Mouse (Mus musculus) limb, embryonic 13.5 days (tissue): Measurements from ENCODE around the gene Snrpa. TPM values are rescaled to one million over a fixed set of nuclear protein-coding genes. Genes with fewer than 3 reads are reported as not detected.
A peak's percentile ranks its signal among the peaks of the same experiment; 100 is the strongest.

Experiments
- ATAC-seq: fragments of 200-750 bp; cut with Nextera tagmentation; 2 replicates; pipeline ENCODE4 v1.8.0; 2017; ENCODE audit warnings: low read depth, moderate number of reproducible peaks, moderate TSS enrichment; ENCODE audit not compliant: low FRiP score
- H3K27ac ChIP-seq: fragments of 300-500 bp; sonication (generic); 2 replicates; pipeline ENCODE4 v1.5.1; 2015; ENCODE audit warnings: inconsistent platforms, mild to moderate bottlenecking, moderate library complexity
- H3K27me3 ChIP-seq: fragments of 300-500 bp; sonication (generic); 2 replicates; pipeline ENCODE4 v1.6.1; 2015; ENCODE audit warnings: mild to moderate bottlenecking, inconsistent platforms
- H3K36me3 ChIP-seq: fragments of 300-500 bp; sonication (generic); 2 replicates; pipeline ENCODE4 v1.6.1; 2015; ENCODE audit warnings: inconsistent platforms, mild to moderate bottlenecking, moderate library complexity
- H3K4me1 ChIP-seq: fragments of 300-500 bp; sonication (generic); 2 replicates; pipeline ENCODE4 v1.6.1; 2015; ENCODE audit warnings: inconsistent platforms
- H3K4me2 ChIP-seq: fragments of 300-500 bp; sonication (generic); replicated peaks from 2 replicates; pipeline ENCODE4 v1.6.1; 2015; ENCODE audit warnings: inconsistent platforms, mild to moderate bottlenecking, moderate library complexity
- H3K4me3 ChIP-seq: fragments of 300-500 bp; sonication (generic); 2 replicates; pipeline ENCODE4 v1.5.1; 2015; ENCODE audit warnings: moderate library complexity, mild to moderate bottlenecking, inconsistent platforms
- H3K9ac ChIP-seq: fragments of 300-500 bp; sonication (generic); 2 replicates; pipeline ENCODE4 v1.6.1; 2015; ENCODE audit warnings: mild to moderate bottlenecking, inconsistent platforms
- H3K9me3 ChIP-seq: fragments of 300-500 bp; sonication (generic); 2 replicates; pipeline ENCODE4 v1.6.1; 2016; ENCODE audit warnings: inconsistent platforms
- WGBS: fragments of 180-500 bp; shearing (Covaris S2); methylation state at CpG from one replicate; pipeline ENCODE4 v1.1.7; 2015; 5-methylcytosine and 5-hydroxymethylcytosine counted together
- polyA plus RNA-seq: library from polyadenylated mRNA; unstranded; fragments of >200 nt; fragmentation: Nextera tagmentation; extraction: Ambion mirVana; gene quantifications from 2 replicates; pipeline ENCODE4 v1.2.1, GENCODE M21; 2015

Gene Snrpa
- polyA plus RNA-seq, 1 experiment from 2014 or later: 285 TPM

DNA sequence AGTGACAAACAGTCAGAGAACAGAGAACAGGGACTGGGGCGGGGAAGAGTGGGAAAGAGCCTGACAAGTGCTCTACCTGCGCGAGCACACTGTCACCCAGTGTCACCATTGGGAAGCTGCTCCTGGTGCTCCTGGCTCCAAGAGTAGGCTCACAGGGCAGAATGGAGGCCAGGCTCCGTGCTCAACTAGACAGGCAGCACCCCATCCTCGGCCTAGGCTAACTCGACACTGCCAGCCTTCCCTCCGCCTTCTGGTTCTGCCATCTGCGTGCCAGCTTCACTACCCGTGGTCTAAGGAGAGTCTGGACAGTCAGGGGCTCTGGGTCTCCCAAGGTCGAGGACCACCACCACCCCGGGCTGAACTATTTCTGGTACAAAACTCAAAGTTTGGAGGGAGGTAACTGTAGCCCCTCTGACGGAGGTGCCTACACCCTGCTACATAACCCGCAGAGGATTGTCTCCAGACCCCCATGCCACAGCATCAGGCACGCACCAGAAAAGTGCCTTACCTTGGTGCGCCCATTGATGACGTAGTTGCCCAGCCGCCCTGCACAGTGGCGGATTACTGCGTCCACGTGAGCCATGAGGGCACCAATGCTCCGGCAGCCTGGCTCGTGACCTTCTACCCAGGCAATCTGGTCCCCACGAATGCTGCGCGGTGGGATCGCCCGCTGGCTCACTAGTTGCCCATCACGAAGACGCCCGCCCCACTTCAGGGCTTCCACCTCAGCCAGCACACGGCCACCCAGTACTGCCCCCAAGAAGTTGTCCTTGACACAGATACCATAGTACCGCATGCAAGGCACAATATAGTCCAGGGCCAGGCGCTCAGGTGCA is 31.7 kb downstream of the Snrpa start:
- ATAC-seq: no peak
- Histone ChIP-seq H3K4me1 (peaks cover 54% of the 10 kb centered on the region), H3K9me3 (no peaks in the 10 kb centered on the region), H3K4me3 (peak overlapping the region; percentile 60), H3K4me2 (peak overlapping the region; percentile 83), H3K27ac (no peak overlapping the region), H3K27me3 (no peaks in the 10 kb centered on the region), H3K9ac (peak overlapping the region; percentile 75), H3K36me3 (peaks cover 60% of the 10 kb centered on the region)
- WGBS: 82% methylated on average over 33 of the region's 33 CpGs

DNA sequence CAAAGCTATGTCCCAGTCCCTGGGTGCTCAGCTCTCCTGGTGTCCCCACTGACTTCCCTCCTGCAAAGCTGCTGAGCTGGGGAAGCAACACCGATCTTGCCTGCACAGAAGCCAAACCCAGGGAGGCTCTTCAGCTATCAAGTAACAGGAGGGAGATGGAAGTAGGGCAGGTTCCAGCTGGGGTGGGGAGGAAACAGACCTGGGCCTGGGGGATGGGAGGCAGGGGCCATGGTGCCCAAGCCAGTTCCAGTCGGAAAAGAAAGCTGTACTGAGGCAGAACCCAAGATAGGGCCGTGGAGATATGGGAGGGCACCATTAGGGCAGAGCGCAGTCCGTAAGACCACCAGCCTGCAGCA is 32.6 kb downstream of the Snrpa start:
- peaks cover 54% of the 10 kb centered on the region for H3K4me1 ChIP-seq
- H3K27me3 ChIP-seq: no peaks in the 10 kb centered on the region
- peaks cover 63% of the 10 kb centered on the region for H3K36me3 ChIP-seq
- peak overlapping the region; percentile 83 for H3K4me2 ChIP-seq
- no peak for ATAC-seq
- H3K27ac ChIP-seq: no peak overlapping the region
- WGBS: 85% methylated on average over 5 of the region's 5 CpGs
- H3K9me3 ChIP-seq: no peaks in the 10 kb centered on the region
- peak overlapping the region; percentile 11; the same call in 1 of the 2 replicates for H3K4me3 ChIP-seq
- H3K9ac ChIP-seq: peak overlapping the region; percentile 75

DNA sequence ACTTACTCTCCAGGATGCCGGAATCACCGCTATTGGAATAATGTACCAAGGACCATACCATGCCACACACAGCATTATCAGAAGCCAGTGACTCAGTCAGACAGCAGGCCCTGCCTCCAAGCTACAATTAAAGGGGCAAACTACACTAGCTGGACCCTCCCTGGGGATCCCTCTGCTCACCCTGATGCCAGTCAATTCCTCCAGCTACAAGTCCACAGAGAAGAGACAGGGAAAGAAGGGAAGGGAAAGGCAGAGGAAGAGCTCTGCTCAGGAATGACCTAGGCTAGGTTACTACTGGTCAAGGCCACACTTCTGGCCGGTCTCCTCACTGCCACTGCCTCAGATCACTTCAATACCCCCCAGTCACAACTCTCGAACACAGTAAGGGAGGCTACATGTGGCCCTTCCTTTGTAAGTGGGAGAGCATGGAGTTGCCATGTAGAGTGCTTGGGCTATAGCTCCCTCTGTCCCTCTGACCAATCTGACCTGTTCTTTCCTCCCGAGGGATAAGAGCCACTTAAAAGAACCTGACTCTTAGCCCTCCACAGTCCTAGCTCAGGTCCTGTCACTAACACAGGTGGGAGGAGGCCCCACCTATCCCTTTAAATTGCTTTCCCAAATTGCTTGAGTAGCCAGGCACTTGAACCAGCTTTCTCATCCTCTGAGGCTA is 33.2 kb downstream of the Snrpa start:
- Histone ChIP-seq H3K9me3 (no peaks in the 10 kb centered on the region), H3K36me3 (peaks cover 68% of the 10 kb centered on the region), H3K4me3 (peak overlapping the region; percentile 11; the same call in 1 of the 2 replicates), H3K27ac (no peak overlapping the region), H3K4me2 (peak overlapping the region; percentile 83), H3K4me1 (peaks cover 53% of the 10 kb centered on the region), H3K9ac (peak overlapping the region; percentile 75), H3K27me3 (no peaks in the 10 kb centered on the region)
- no peak for ATAC-seq
- 84% methylated on average over 5 of the region's 5 CpGs for WGBS

DNA sequence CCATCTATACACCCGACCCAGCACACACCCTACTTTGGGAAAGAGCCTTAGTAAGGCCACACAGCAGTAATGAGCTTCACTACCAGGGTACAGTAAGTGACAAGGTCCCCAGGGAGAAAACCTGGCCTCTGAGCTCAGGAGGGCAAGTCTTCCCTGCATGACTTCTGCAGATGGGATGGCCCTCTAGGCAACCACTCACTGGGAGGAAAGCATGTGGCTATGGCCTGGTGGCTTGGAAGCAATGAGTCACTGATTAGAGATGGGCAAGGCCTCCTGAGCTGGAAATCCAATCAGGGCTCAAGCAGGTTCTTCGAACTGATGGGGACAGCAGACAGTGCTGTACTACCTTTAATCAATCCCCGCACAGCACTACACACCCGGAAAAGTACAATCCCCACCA is 34.3 kb downstream of the Snrpa start:
- Histone ChIP-seq H3K4me2 (no peak overlapping the region), H3K36me3 (peaks cover 77% of the 10 kb centered on the region), H3K4me1 (peaks cover 44% of the 10 kb centered on the region), H3K9ac (0 out of 2 replicates have a peak overlapping the region, but pooled peaks have one; percentile 19), H3K4me3 (no peak overlapping the region), H3K9me3 (no peaks in the 10 kb centered on the region), H3K27ac (no peak overlapping the region), H3K27me3 (no peaks in the 10 kb centered on the region)
- WGBS: 87% methylated on average over 4 of the region's 4 CpGs
- ATAC-seq: no peak

DNA sequence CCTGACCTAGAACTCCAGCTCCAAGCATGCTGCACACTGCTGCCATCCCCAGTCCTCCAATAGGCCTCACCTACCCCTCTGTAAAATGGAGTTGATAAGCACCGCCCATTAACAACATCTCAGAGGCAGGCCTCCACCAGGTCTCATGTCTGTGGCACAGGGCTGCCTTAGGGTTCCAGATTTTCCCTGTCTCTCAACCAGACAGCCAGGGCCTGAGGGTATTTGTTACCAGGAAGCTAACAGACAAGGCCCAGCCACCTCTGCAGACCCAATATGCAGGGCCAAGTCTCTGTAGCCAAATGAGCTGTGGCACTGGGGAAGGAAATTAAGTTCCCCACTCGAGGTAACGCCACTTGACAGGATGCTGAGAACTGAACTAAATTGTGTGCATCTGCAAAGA is 35.1 kb downstream of the Snrpa start:
- WGBS: 86% methylated on average over 3 of the region's 3 CpGs
- H3K4me2 ChIP-seq: no peak overlapping the region
- H3K4me3 ChIP-seq: no peak overlapping the region
- ATAC-seq: no peak
- peaks cover 44% of the 10 kb centered on the region for H3K4me1 ChIP-seq
- 0 out of 2 replicates have a peak overlapping the region, but pooled peaks have one; percentile 19 for H3K9ac ChIP-seq
- peaks cover 77% of the 10 kb centered on the region for H3K36me3 ChIP-seq
- H3K9me3 ChIP-seq: no peaks in the 10 kb centered on the region
- no peaks in the 10 kb centered on the region for H3K27me3 ChIP-seq
- H3K27ac ChIP-seq: no peak overlapping the region

DNA sequence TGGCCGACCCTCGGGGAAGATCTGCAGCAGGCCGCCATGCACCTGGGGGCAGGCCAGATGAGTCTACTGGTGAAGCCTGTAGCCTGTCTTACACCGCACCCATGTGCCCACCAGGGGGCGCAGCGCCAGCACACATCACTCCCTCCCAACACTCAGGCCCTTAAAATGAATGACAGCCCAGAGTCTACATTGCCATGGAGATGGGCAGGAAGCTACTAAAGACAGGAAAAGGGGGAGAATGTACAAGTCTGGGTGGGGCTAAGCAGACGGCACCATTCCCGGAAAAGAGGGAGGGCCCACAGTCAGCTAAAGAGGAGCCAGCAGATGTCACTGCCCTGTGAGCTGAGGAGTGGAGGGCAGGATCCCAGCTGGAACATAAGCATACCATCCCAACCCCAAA is 36.2 kb downstream of the Snrpa start:
- H3K9ac ChIP-seq: no peak overlapping the region
- peaks cover 35% of the 10 kb centered on the region for H3K4me1 ChIP-seq
- H3K27me3 ChIP-seq: no peaks in the 10 kb centered on the region
- 16% methylated on average over 8 of the region's 8 CpGs for WGBS
- H3K4me2 ChIP-seq: 0 out of 2 replicates have a peak overlapping the region, but pooled peaks have one; percentile 11
- no peak overlapping the region; the same call in 1 of the 2 replicates for H3K27ac ChIP-seq
- H3K4me3 ChIP-seq: no peak overlapping the region
- no peaks in the 10 kb centered on the region for H3K9me3 ChIP-seq
- peaks cover 73% of the 10 kb centered on the region for H3K36me3 ChIP-seq
- peak; percentile 92 for ATAC-seq

DNA sequence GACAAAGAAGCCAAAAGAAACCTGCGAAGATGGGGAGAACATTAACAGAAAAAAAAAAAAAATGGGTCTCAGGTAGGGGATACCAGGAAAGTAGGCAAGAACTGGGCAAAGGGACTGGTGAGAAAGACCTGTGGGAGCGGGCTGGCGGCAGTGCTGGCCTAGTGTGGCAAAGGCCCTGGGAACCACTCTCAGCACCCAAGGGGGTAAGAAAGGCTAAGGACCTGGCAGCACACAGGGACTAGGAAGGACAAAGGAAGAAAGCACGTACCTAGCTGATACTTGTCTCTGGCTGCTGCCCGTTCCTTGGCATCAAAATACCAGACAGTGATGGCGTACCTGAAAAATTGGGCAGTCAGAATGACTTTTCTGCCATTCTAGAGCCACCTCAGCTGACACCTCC is 36.8 kb downstream of the Snrpa start:
- no peak overlapping the region for H3K4me3 ChIP-seq
- no peaks in the 10 kb centered on the region for H3K9me3 ChIP-seq
- no peak overlapping the region for H3K27ac ChIP-seq
- peaks cover 29% of the 10 kb centered on the region for H3K4me1 ChIP-seq
- H3K36me3 ChIP-seq: peaks cover 67% of the 10 kb centered on the region
- 97% methylated on average over 6 of the region's 6 CpGs for WGBS
- H3K9ac ChIP-seq: no peak overlapping the region
- H3K4me2 ChIP-seq: no peak overlapping the region
- no peaks in the 10 kb centered on the region for H3K27me3 ChIP-seq
- no peak for ATAC-seq

DNA sequence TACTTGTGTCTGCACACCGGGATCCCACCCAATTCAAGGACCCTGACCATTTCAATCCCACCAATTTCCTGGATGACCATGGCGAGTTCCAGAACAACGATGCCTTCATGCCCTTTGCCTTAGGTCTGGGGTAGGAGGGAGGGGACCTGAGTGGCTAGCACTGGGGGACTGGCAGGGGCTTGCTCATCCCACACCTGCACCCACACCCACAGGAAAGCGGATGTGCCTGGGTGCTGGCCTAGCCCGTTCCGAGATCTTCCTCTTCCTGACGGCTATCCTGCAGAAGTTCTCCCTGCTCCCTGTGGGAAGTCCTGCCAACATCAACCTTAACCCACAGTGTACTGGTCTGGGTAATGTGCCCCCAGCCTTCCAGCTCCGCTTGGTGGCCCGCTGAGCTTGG is 37.9 kb downstream of the Snrpa start:
- H3K4me2 ChIP-seq: no peak overlapping the region
- ATAC-seq: no peak
- WGBS: 92% methylated on average over 9 of the region's 9 CpGs

DNA sequence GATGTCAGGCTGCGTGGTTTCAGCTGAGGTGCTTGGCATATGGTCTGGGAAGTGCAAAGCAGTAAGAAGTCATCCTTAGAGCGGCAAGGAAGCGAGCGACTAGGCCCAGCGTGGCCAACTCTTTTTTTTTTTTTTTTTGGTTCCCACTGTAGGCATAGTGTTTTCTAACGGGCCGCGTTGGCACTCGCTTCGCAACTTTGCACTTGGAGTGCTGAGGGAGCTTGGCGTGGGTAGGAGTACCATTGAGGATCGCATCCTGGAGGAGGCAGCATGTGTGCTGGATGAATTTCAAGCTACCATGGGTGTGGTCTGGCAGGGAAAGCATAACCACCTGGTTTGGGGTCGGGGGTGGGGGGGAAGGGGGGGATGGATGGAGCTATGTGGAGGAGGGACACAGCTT is 40.1 kb downstream of the Snrpa start:
- H3K27ac ChIP-seq: no peak overlapping the region
- 79% methylated on average over 13 of the region's 13 CpGs for WGBS
- peaks cover 14% of the 10 kb centered on the region for H3K4me1 ChIP-seq
- no peak overlapping the region for H3K4me2 ChIP-seq
- H3K9ac ChIP-seq: no peak overlapping the region
- no peak overlapping the region for H3K4me3 ChIP-seq
- H3K36me3 ChIP-seq: peaks cover 35% of the 10 kb centered on the region
- no peaks in the 10 kb centered on the region for H3K27me3 ChIP-seq
- no peaks in the 10 kb centered on the region for H3K9me3 ChIP-seq
- ATAC-seq: no peak

More for the DNA sequence above, 37.9 kb downstream of the Snrpa start:
- Histone ChIP-seq H3K4me3 (no peak overlapping the region), H3K9me3 (no peaks in the 10 kb centered on the region), H3K27ac (no peak overlapping the region), H3K4me1 (peaks cover 23% of the 10 kb centered on the region), H3K27me3 (no peaks in the 10 kb centered on the region), H3K9ac (no peak overlapping the region), H3K36me3 (peaks cover 57% of the 10 kb centered on the region)

DNA sequence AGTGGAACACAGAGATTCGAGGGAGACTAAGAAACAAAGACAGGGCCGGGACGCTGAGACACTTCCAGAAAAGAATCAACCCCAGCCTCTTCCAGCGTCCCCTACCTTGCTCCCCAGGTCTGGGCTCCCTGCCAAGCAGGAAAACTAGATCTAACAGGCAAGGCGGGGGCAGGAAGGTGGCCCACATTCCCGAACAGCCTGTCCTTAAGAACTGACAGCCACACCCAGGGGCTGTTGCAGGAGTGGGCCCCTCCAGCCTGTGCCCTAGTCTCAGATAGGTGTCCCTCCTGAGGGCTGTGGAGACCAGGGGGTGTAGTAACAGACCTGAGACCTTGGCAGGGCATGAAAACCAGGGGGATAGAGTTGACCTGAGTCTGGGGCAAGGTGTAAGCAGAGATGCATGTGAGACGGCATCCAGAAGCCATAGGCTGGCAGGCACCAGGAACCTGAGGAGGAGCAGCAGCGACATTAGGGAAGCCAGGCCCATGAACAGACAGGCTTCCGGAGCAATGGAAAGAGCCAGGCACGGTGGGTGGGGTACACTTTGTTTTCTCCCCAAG is 42.8 kb downstream of the Snrpa start, which contains the start of gene Cyp2t4:
Cyp2t4 (plus strand) TSS at position 510 of the 560 bp plus-strand sequence.
- peak within 1 kb of the TSS; percentile 31; the same call in 1 of the 2 replicates for H3K9ac ChIP-seq
- no peaks in the 10 kb centered on the region for H3K27me3 ChIP-seq
- peak within 1 kb of the TSS; percentile 48; the same call in 1 of the 2 replicates for H3K27ac ChIP-seq
- no peak for ATAC-seq
- WGBS: 56% methylated on average over 10 of the region's 10 CpGs
- H3K4me2 ChIP-seq: no peak within 1 kb of the TSS
- peaks cover 13% of the 10 kb centered on the region for H3K36me3 ChIP-seq
- H3K9me3 ChIP-seq: no peaks in the 10 kb centered on the region
- no peak within 1 kb of the TSS for H3K4me3 ChIP-seq
- H3K4me1 ChIP-seq: peaks cover 8% of the 10 kb centered on the region
